In the genomic region with DNA sequence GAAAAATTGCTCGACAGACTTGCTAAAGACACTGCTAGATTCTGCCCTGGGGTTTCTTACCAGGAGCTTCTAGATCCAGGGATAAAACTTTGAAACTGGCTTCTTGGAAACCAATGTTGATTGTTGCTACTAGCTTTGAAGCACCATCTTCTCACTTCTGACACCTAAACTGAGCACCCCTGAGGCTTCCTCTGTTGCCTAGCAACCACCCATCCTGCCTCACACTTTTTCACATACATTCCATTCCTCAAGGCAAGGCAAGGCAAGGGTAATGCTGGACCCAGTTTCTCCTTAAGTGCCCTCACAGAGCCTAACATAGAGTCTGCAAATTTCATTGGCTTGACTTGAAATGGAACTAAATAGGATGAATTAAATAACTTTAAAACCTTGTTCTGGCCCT, we compare ENCODE assay signal across 18 mouse cellular contexts. TPM values are rescaled to one million over a fixed set of nuclear protein-coding genes. Genes with fewer than 3 reads are reported as not detected.
"Had no signal": no experiment of that assay in that cellular context is flagged by ENCODE, and none has a peak within 500 bp of the region (broad histone marks: within the 10 kb centered on the region; RNA-seq: fewer than 3 reads in every experiment).

No protein-coding gene starts in this region.

- ATAC-seq: midbrain, embryonic 16.5 days had no signal

- H3K27me3 ChIP-seq: midbrain, embryonic 12.5 days; neural tube, embryonic 13.5 days; neural tube, embryonic 15.5 days had no signal

- H3K27ac ChIP-seq: midbrain, embryonic 10.5 days; midbrain, embryonic 12.5 days; neural tube, embryonic 13.5 days; neural tube, embryonic 15.5 days had no signal

- H3K36me3 ChIP-seq: midbrain, embryonic 10.5 days; midbrain, embryonic 12.5 days; neural tube, embryonic 13.5 days; neural tube, embryonic 15.5 days had no signal

- H3K4me3 ChIP-seq: midbrain, embryonic 10.5 days; midbrain, embryonic 12.5 days; myocyte; neural tube, embryonic 13.5 days; neural tube, embryonic 15.5 days had no signal

- H3K4me1 ChIP-seq: midbrain, embryonic 10.5 days; midbrain, embryonic 12.5 days; neural tube, embryonic 13.5 days; neural tube, embryonic 15.5 days had no signal

- H3K4me2 ChIP-seq: lung, embryonic 14.5 days; midbrain, embryonic 12.5 days; neural tube, embryonic 13.5 days; neural tube, embryonic 15.5 days had no signal

- H3K9me3 ChIP-seq: midbrain, embryonic 10.5 days; midbrain, embryonic 12.5 days; neural tube, embryonic 13.5 days; neural tube, embryonic 15.5 days had no signal

- H3K9ac ChIP-seq: lung, embryonic 14.5 days; midbrain, embryonic 12.5 days; neural tube, embryonic 13.5 days; neural tube, embryonic 15.5 days had no signal

- DNase-seq: lung, embryonic 14.5 days; lung, postnatal 10 days; lung, postnatal 4 days; midbrain, embryonic 14.5 days; retina, postnatal 1 day; right cerebral cortex, adult 18-20 months; right cerebral cortex, postnatal 25 days; right cerebral cortex, postnatal 4 days; spleen, adult 18-20 months; thymus, adult 18-20 months; thymus, postnatal 14 days; thymus, postnatal 36 days had no signal

RNA-seq across cellular contexts. Expression of a gene that starts 17.0 kb away (rescaled TPM):
- polyA plus RNA-seq: myocyte had no signal
